Mouse (Mus musculus) E14TG2a.4 (cell line): ENCODE data around the gene Rasgef1b.

Source experiments
- CTCF ChIP-seq: conservative IDR thresholded peaks from 2 replicates; pipeline ENCODE4 v1.5.1; 2014; ENCODE audit warnings: low read length
- NANOG ChIP-seq: IDR thresholded peaks from 2 replicates; pipeline ENCODE4 v1.6.1; 2014; ENCODE audit warnings: borderline replicate concordance, low read length, mixed read lengths
- POU5F1 ChIP-seq: IDR thresholded peaks from 2 replicates; pipeline ENCODE4 v1.6.1; 2014; ENCODE audit warnings: low read length, borderline replicate concordance

DNA sequence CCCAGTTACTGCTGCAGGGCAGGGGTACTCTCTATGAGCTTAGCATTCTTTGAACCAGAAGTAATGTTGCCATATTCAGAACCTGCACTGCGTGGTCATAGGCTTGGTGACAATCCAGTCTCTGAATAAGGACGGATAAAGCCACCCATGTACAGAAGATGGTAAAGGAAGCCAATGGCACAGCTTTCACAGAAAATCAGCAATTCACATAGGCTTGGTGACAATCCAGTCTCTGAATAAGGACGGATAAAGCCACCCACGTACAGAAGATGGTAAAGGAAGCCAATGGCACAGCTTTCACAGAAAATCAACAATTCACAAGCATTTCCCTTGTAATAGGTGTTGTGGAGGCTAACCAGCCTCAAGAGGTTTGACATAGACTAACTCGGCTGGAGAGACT lies 245.7 kb downstream of the Rasgef1b start:
- TF ChIP-seq CTCF (no peak), NANOG (no peak), POU5F1 (no peak)
